Mouse (Mus musculus) lung, adult 2 months (tissue): ENCODE measurements around the gene Slc13a2.

ENCODE experiments used
- CTCF ChIP-seq: fragments of 200-500 bp; IDR thresholded peaks from 2 replicates; pipeline ENCODE4 v1.5.1; 2011; ENCODE audit warnings: mild to moderate bottlenecking, low read length, control low read depth; ENCODE audit not compliant: insufficient read depth
- POLR2A ChIP-seq: fragments of 200-500 bp; IDR thresholded peaks from 2 replicates; pipeline ENCODE4 v1.6.1; 2011; ENCODE audit warnings: low read depth, mild to moderate bottlenecking, control low read depth, low read length, borderline replicate concordance; ENCODE audit errors: extremely low read depth

DNA sequence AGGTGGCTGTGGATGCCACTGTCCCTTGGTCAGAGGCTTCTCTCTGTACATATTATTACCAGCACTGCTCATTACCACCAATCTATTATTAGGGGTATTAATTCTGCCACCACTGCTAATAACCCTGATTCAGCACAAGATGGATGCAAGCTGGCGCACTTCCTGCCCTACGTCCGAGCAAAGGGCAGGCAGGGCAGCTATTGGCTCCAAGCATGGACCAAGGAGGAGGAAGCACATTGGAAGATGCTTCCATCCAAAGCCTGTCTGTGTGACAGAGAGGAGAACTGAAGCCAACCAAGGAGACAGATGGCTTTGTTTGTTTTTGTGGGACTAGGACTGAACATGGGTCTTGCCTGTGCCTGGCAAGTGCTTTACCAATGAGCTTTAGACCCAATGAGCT lies 41.0 kb downstream of the Slc13a2 start:
- TF ChIP-seq CTCF (no peak), POLR2A (no peak)
